Mouse (Mus musculus): Measurements from ENCODE around the gene Olfr804.

DNA sequence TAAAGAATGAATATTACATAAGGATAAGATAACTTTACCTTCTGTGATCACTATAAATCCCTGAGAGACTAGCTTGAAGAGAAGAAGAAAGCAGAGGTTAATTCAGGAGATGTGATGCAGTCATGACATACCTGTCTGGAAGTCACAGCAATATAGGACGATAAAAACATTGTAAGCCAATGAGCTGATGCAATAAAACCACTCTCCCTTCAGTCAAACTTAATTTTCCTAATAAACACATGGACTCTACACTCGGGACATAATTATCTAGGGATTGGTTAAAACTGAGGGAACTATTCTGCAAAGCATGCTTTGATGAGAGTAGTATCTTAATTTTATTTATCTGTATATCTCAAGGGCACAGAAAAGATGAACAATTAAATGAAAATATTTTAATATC is 8.8 kb upstream of the Olfr804 start, which contains the start of gene Olfr803:
- TF ChIP-seq CTCF (IDR thresholded peaks at IDR 0.05; ENCODE audit: borderline replicate concordance, insufficient read depth, low read length), result no peak
- no peak for TF ChIP-seq POLR2A (IDR thresholded peaks at IDR 0.05; ENCODE audit: low read depth, low read length)

All from embryonic fibroblast, embryonic 13.5 days (primary cell).